Mouse (Mus musculus) neural tube, embryonic 14.5 days (tissue): Measurements from ENCODE around the gene Wnt9a. TPM values are rescaled to one million over a fixed set of nuclear protein-coding genes. Genes with fewer than 3 reads are reported as not detected.

ENCODE experiments used
- ATAC-seq: fragments of 200-750 bp; cut with Nextera tagmentation; 2 replicates; pipeline ENCODE4 v1.8.0; 2017; ENCODE audit warnings: low read depth, mild to moderate bottlenecking, moderate TSS enrichment, moderate library complexity
- H3K27ac ChIP-seq: fragments of 300-500 bp; sonication (generic); 2 replicates; pipeline ENCODE4 v1.5.1; 2014; ENCODE audit warnings: low read depth, mild to moderate bottlenecking, control low read depth, low read length, moderate library complexity, mixed read lengths
- H3K27me3 ChIP-seq: fragments of 300-500 bp; sonication (generic); 2 replicates; pipeline ENCODE4 v1.6.1; 2014; ENCODE audit warnings: low read length; ENCODE audit not compliant: control insufficient read depth, insufficient read depth
- H3K36me3 ChIP-seq: fragments of 300-500 bp; sonication (generic); 2 replicates; pipeline ENCODE4 v1.6.1; 2014; ENCODE audit warnings: low read length, mixed read lengths; ENCODE audit not compliant: control insufficient read depth, insufficient read depth
- H3K4me1 ChIP-seq: fragments of 300-500 bp; sonication (generic); 2 replicates; pipeline ENCODE4 v1.6.1; 2014; ENCODE audit warnings: low read length; ENCODE audit not compliant: control insufficient read depth, insufficient read depth
- H3K4me2 ChIP-seq: fragments of 300-500 bp; sonication (generic); 2 replicates; pipeline ENCODE4 v1.6.1; 2014; ENCODE audit warnings: mild to moderate bottlenecking, low read depth, low read length, control low read depth
- H3K4me3 ChIP-seq: fragments of 300-500 bp; sonication (generic); 2 replicates; pipeline ENCODE4 v1.5.1; 2014; ENCODE audit warnings: low read depth, low read length, control low read depth, mixed read lengths
- H3K9ac ChIP-seq: fragments of 300-500 bp; sonication (generic); replicated peaks from 2 replicates; pipeline ENCODE4 v1.6.1; 2014; ENCODE audit warnings: low read depth, mild to moderate bottlenecking, control low read depth, low read length, mixed read lengths
- H3K9me3 ChIP-seq: fragments of 300-500 bp; sonication (generic); 2 replicates; pipeline ENCODE4 v1.6.1; 2016; ENCODE audit warnings: low read length; ENCODE audit not compliant: control insufficient read depth
- WGBS: fragments of 180-500 bp; shearing (Covaris S2); extraction: QIAGEN DNeasy Blood & Tissue Kit; methylation state at CpG from one replicate; pipeline ENCODE4 v1.1.7; 2014; 5-methylcytosine and 5-hydroxymethylcytosine counted together
- polyA plus RNA-seq: library from polyadenylated mRNA; unstranded; fragments of >200 nt; fragmentation: Nextera tagmentation; extraction: Ambion mirVana; gene quantifications from 2 replicates; pipeline ENCODE4 v1.2.1, GENCODE M21; 2014

The Wnt9a gene
- 0.72 and 2.1 TPM in 2 replicates for polyA plus RNA-seq

- Histone ChIP-seq H3K27me3 (peaks cover 44% of the 10 kb centered on the region), H3K9me3 (no peaks in the 10 kb centered on the region), H3K27ac (no peak within 1 kb of the TSS), H3K4me2 (peak within 1 kb of the TSS; percentile 76), H3K36me3 (no peaks in the 10 kb centered on the region), H3K4me1 (peaks cover 11% of the 10 kb centered on the region), H3K4me3 (peak within 1 kb of the TSS; percentile 52), H3K9ac (peak within 1 kb of the TSS; percentile 56)
- WGBS: under 1% methylated on average over 56 of the region's 128 CpGs
- peak; percentile 33; the same call in 1 of the 2 replicates for ATAC-seq
Measured at GRCm38 (mm10) chr11:59306461-59307421, at the start of gene Wnt9a. TSS of gene Wnt9a (plus strand) at chr11:59306928.

GRCm38 (mm10) chr11:59259647-59260046 is 47.1 kb upstream of the Wnt9a start:
- no peak overlapping the region for H3K4me2 ChIP-seq
- peaks cover 8% of the 10 kb centered on the region for H3K4me1 ChIP-seq
- no peaks in the 10 kb centered on the region for H3K27me3 ChIP-seq
- no peak overlapping the region for H3K27ac ChIP-seq
- ATAC-seq: no peak
- no peak overlapping the region for H3K9ac ChIP-seq
- H3K4me3 ChIP-seq: no peak overlapping the region
- H3K9me3 ChIP-seq: no peaks in the 10 kb centered on the region
- no peaks in the 10 kb centered on the region for H3K36me3 ChIP-seq
- WGBS: 85% methylated on average over 7 of the region's 7 CpGs

- Histone ChIP-seq H3K4me3 (no peak overlapping the region), H3K27ac (no peak overlapping the region), H3K4me2 (no peak overlapping the region), H3K27me3 (no peaks in the 10 kb centered on the region), H3K36me3 (no peaks in the 10 kb centered on the region), H3K9me3 (no peaks in the 10 kb centered on the region), H3K9ac (no peak overlapping the region), H3K4me1 (peaks cover 9% of the 10 kb centered on the region)
- 90% methylated on average over 10 of the region's 10 CpGs for WGBS
- no peak for ATAC-seq
Measured at GRCm38 (mm10) chr11:59260706-59261493, 45.8 kb upstream of the Wnt9a start.

GRCm38 (mm10) chr11:59262308-59262707 is 44.4 kb upstream of the Wnt9a start:
- no peak for ATAC-seq
- H3K4me1 ChIP-seq: peaks cover 9% of the 10 kb centered on the region
- no peaks in the 10 kb centered on the region for H3K27me3 ChIP-seq
- no peaks in the 10 kb centered on the region for H3K36me3 ChIP-seq
- no peaks in the 10 kb centered on the region for H3K9me3 ChIP-seq
- no peak overlapping the region for H3K4me3 ChIP-seq
- no peak overlapping the region for H3K27ac ChIP-seq
- no peak overlapping the region for H3K9ac ChIP-seq
- H3K4me2 ChIP-seq: no peak overlapping the region

- H3K36me3 ChIP-seq: no peaks in the 10 kb centered on the region
- peak; percentile 93 for ATAC-seq
- no peaks in the 10 kb centered on the region for H3K27me3 ChIP-seq
- under 1% methylated on average over 56 of the region's 56 CpGs for WGBS
- peaks cover 9% of the 10 kb centered on the region for H3K4me1 ChIP-seq
- H3K4me3 ChIP-seq: peak overlapping the region; percentile 43
- peak overlapping the region; percentile 28; the same call in 1 of the 2 replicates for H3K27ac ChIP-seq
- peak overlapping the region; percentile 76 for H3K9ac ChIP-seq
- no peaks in the 10 kb centered on the region for H3K9me3 ChIP-seq
- peak overlapping the region; percentile 75 for H3K4me2 ChIP-seq
Measured at GRCm38 (mm10) chr11:59263870-59264563, 42.7 kb upstream of the Wnt9a start.

GRCm38 (mm10) chr11:59264593-59264992 is 42.1 kb upstream of the Wnt9a start:
- peak overlapping the region; percentile 28; the same call in 1 of the 2 replicates for H3K27ac ChIP-seq
- no peaks in the 10 kb centered on the region for H3K9me3 ChIP-seq
- H3K27me3 ChIP-seq: no peaks in the 10 kb centered on the region
- H3K4me1 ChIP-seq: peaks cover 9% of the 10 kb centered on the region
- ATAC-seq: peak; percentile 26; the same call in 1 of the 2 replicates
- H3K36me3 ChIP-seq: no peaks in the 10 kb centered on the region
- peak overlapping the region; percentile 43 for H3K4me3 ChIP-seq
- H3K4me2 ChIP-seq: peak overlapping the region; percentile 75
- WGBS: 4% methylated on average over 8 of the region's 8 CpGs
- peak overlapping the region; percentile 76 for H3K9ac ChIP-seq

GRCm38 (mm10) chr11:59265154-59265813 is 41.4 kb upstream of the Wnt9a start:
- Histone ChIP-seq H3K9me3 (no peaks in the 10 kb centered on the region), H3K4me1 (peaks cover 9% of the 10 kb centered on the region), H3K9ac (no peak overlapping the region), H3K4me3 (no peak overlapping the region), H3K27me3 (no peaks in the 10 kb centered on the region), H3K27ac (no peak overlapping the region), H3K4me2 (no peak overlapping the region), H3K36me3 (no peaks in the 10 kb centered on the region)
- ATAC-seq: no peak
- WGBS: 52% methylated on average over 8 of the region's 8 CpGs

- ATAC-seq: no peak
- H3K36me3 ChIP-seq: no peaks in the 10 kb centered on the region
- no peak overlapping the region for H3K4me3 ChIP-seq
- no peak overlapping the region for H3K27ac ChIP-seq
- WGBS: 41% methylated on average over 6 of the region's 6 CpGs
- no peaks in the 10 kb centered on the region for H3K9me3 ChIP-seq
- H3K9ac ChIP-seq: no peak overlapping the region
- H3K4me1 ChIP-seq: peaks cover 9% of the 10 kb centered on the region
- no peak overlapping the region for H3K4me2 ChIP-seq
- no peaks in the 10 kb centered on the region for H3K27me3 ChIP-seq
Measured at GRCm38 (mm10) chr11:59266727-59267126, 40.0 kb upstream of the Wnt9a start.
